Mouse (Mus musculus): ENCODE results near the gene Ifrd1.
"Not testable (repeated sequence)": the region's sequence is repeated elsewhere in the genome, so short reads cannot be mapped to it uniquely, and the experiment has no call there.

Ifrd1 gene

GRCm38 (mm10) chr12:40248454-40249180 lies at the start of gene Ifrd1:
Gene Ifrd1, minus strand, starts transcription at chr12:40248504.
- DNase-seq (ENCODE audit: low spot score) = no peak

- no peak for DNase-seq (ENCODE audit: low spot score)
Measured at GRCm38 (mm10) chr12:40286539-40286938, 38.2 kb upstream of the Ifrd1 start.

GRCm38 (mm10) chr12:40280596-40281325 lies 32.5 kb upstream of the Ifrd1 start:
- DNase-seq (ENCODE audit: low spot score) = no peak

GRCm38 (mm10) chr12:40277581-40277980 lies 29.3 kb upstream of the Ifrd1 start:
- no peak for DNase-seq (ENCODE audit: low spot score)

GRCm38 (mm10) chr12:40274931-40275330 lies 26.6 kb upstream of the Ifrd1 start:
- no peak for DNase-seq (ENCODE audit: low spot score)

GRCm38 (mm10) chr12:40273339-40273738 lies 25.0 kb upstream of the Ifrd1 start:
- DNase-seq (ENCODE audit: low spot score) = no peak

- no peak for DNase-seq (ENCODE audit: low spot score)
Measured at GRCm38 (mm10) chr12:40272710-40273109, 24.4 kb upstream of the Ifrd1 start.

GRCm38 (mm10) chr12:40268313-40268712 lies 20.0 kb upstream of the Ifrd1 start:
- no peak for DNase-seq (ENCODE audit: low spot score)

GRCm38 (mm10) chr12:40263712-40264111 lies 15.4 kb upstream of the Ifrd1 start:
- DNase-seq (ENCODE audit: low spot score) = no peak

- no peak for DNase-seq (ENCODE audit: low spot score)
Measured at GRCm38 (mm10) chr12:40263006-40263405, 14.7 kb upstream of the Ifrd1 start.

GRCm38 (mm10) chr12:40258462-40259000 lies 10.2 kb upstream of the Ifrd1 start:
- DNase-seq (ENCODE audit: low spot score) = no peak

GRCm38 (mm10) chr12:40257226-40257625 lies 8.9 kb upstream of the Ifrd1 start:
- peak; percentile 63 for DNase-seq (ENCODE audit: low spot score)

- no peak for DNase-seq (ENCODE audit: low spot score)
Measured at GRCm38 (mm10) chr12:40256543-40256942, 8.2 kb upstream of the Ifrd1 start.

- DNase-seq (ENCODE audit: low spot score) = no peak
Measured at GRCm38 (mm10) chr12:40256033-40256432, 7.7 kb upstream of the Ifrd1 start.

- not testable (repeated sequence) for DNase-seq (ENCODE audit: low spot score)
Measured at GRCm38 (mm10) chr12:40255310-40255709, 7.0 kb upstream of the Ifrd1 start.

- no peak for DNase-seq (ENCODE audit: low spot score)
Measured at GRCm38 (mm10) chr12:40254729-40255128, 6.4 kb upstream of the Ifrd1 start.

- DNase-seq (ENCODE audit: low spot score) = no peak
Measured at GRCm38 (mm10) chr12:40253241-40253640, 4.9 kb upstream of the Ifrd1 start.

GRCm38 (mm10) chr12:40250256-40250655 lies 2.0 kb upstream of the Ifrd1 start:
- DNase-seq (ENCODE audit: low spot score) = no peak

GRCm38 (mm10) chr12:40247976-40248375 lies 328 bp downstream of the Ifrd1 start:
- DNase-seq (ENCODE audit: low spot score) = peak; percentile 69

- no peak for DNase-seq (ENCODE audit: low spot score)
Measured at GRCm38 (mm10) chr12:40247384-40247783, 920 bp downstream of the Ifrd1 start.

GRCm38 (mm10) chr12:40245434-40245970 lies 2.8 kb downstream of the Ifrd1 start:
- no peak for DNase-seq (ENCODE audit: low spot score)

GRCm38 (mm10) chr12:40244926-40245325 lies 3.4 kb downstream of the Ifrd1 start:
- DNase-seq (ENCODE audit: low spot score) = no peak

- peak; percentile 71 for DNase-seq (ENCODE audit: low spot score)
Measured at GRCm38 (mm10) chr12:40243821-40244221, 4.5 kb downstream of the Ifrd1 start.
